In genomic region chr12:98605264-98605663, GRCm38 (mm10) we compare ENCODE assay signal across 17 mouse cellular contexts.
"Had no signal": no experiment of that assay in that cellular context is flagged by ENCODE, and none has a peak within 500 bp of the region (broad histone marks: within the 10 kb centered on the region; RNA-seq: fewer than 3 reads in every experiment).

No protein-coding gene starts in this region.

- H3K9ac ChIP-seq: neural tube, embryonic 12.5 days; neural tube, embryonic 13.5 days; neural tube, embryonic 15.5 days; stomach, embryonic 15.5 days had no signal

- H3K27ac ChIP-seq: neural tube, embryonic 12.5 days; neural tube, embryonic 13.5 days; neural tube, embryonic 15.5 days; stomach, embryonic 15.5 days; stomach, postnatal 0 days had no signal

- H3K4me2 ChIP-seq: neural tube, embryonic 12.5 days; neural tube, embryonic 13.5 days; neural tube, embryonic 15.5 days; stomach, embryonic 15.5 days had no signal

- H3K27me3 ChIP-seq: neural tube, embryonic 12.5 days; neural tube, embryonic 13.5 days; neural tube, embryonic 15.5 days; stomach, embryonic 15.5 days had no signal

- H3K4me3 ChIP-seq: neural tube, embryonic 12.5 days; neural tube, embryonic 13.5 days; neural tube, embryonic 15.5 days; stomach, embryonic 15.5 days had no signal

- DNase-seq: retina, postnatal 1 day; right cerebral cortex, adult 18-20 months; right cerebral cortex, postnatal 14 days; right cerebral cortex, postnatal 25 days; right cerebral cortex, postnatal 4 days; spleen, adult 18-20 months; thymus, adult 18-20 months; thymus, adult 2 months; thymus, postnatal 14 days; thymus, postnatal 25 days; thymus, postnatal 36 days; thymus, postnatal 4 days had no signal

- H3K36me3 ChIP-seq: neural tube, embryonic 12.5 days; neural tube, embryonic 13.5 days; neural tube, embryonic 15.5 days; stomach, embryonic 15.5 days had no signal

- H3K9me3 ChIP-seq: neural tube, embryonic 12.5 days; neural tube, embryonic 13.5 days; neural tube, embryonic 15.5 days; stomach, embryonic 15.5 days had no signal

- H3K4me1 ChIP-seq: neural tube, embryonic 12.5 days; neural tube, embryonic 13.5 days; neural tube, embryonic 15.5 days; stomach, embryonic 15.5 days had no signal
